Mouse (Mus musculus): ENCODE measurements around the gene Crb3. TPM values are rescaled to one million over a fixed set of nuclear protein-coding genes. Genes with fewer than 3 reads are reported as not detected.
A peak's percentile ranks its signal among the peaks of the same experiment; 100 is the strongest.

Gene Crb3
- 2.9 and 3.1 TPM in 2 replicates for polyA plus RNA-seq (2015; fragmentation: Nextera tagmentation; extraction: Ambion mirVana)

- ATAC-seq (ENCODE audit: low read depth), result no peak; the same call in 1 of the 2 replicates
- Histone ChIP-seq H3K4me1 (replicated peaks) (peaks cover 41% of the 10 kb centered on the region), H3K9ac (peak within 1 kb of the TSS; percentile 73), H3K27ac (peak within 1 kb of the TSS; percentile 58), H3K36me3 (peaks cover 5% of the 10 kb centered on the region; the same call in 1 of the 2 replicates), H3K27me3 (peaks cover 65% of the 10 kb centered on the region), H3K4me3 (replicated peaks) (peak within 1 kb of the TSS; percentile 69), H3K4me2 (peak within 1 kb of the TSS; percentile 84), H3K9me3 (replicated peaks) (no peaks in the 10 kb centered on the region)
- WGBS (ENCODE audit: insufficient replicate concordance), result 6% methylated on average over 19 of the region's 22 CpGs
- no peak for DNase-seq
These were observed at the start of gene Crb3 for GRCm38 (mm10) chr17:57058891-57059485. TSS of gene Crb3 (plus strand) at chr17:57059105.

GRCm38 (mm10) chr17:57010911-57011235 is 48.0 kb upstream of the Crb3 start:
- no peak for DNase-seq
- H3K27ac ChIP-seq, result peak overlapping the region; percentile 92
- peak overlapping the region; percentile 93 for H3K9ac ChIP-seq
- H3K4me1 ChIP-seq (replicated peaks), result peaks cover 59% of the 10 kb centered on the region
- H3K27me3 ChIP-seq, result no peaks in the 10 kb centered on the region
- ATAC-seq (ENCODE audit: low read depth), result peak; percentile 59
- peaks cover 38% of the 10 kb centered on the region for H3K36me3 ChIP-seq
- no peaks in the 10 kb centered on the region for H3K9me3 ChIP-seq (replicated peaks)
- peak overlapping the region; percentile 88 for H3K4me2 ChIP-seq
- WGBS (ENCODE audit: insufficient replicate concordance), result under 1% methylated on average over 19 of the region's 19 CpGs
- H3K4me3 ChIP-seq (replicated peaks), result peak overlapping the region; percentile 78

GRCm38 (mm10) chr17:57011236-57012141 is 47.4 kb upstream of the Crb3 start, which contains the start of the genes Gtf2f1 and Gm17949:
TSS of gene Gtf2f1 (minus strand) at chr17:57011288.
TSS of gene Gm17949 (plus strand) at chr17:57011469.
- Histone ChIP-seq H3K4me2 (peak within 1 kb of the TSS; percentile 88), H3K9me3 (replicated peaks) (no peaks in the 10 kb centered on the region), H3K4me1 (replicated peaks) (peaks cover 65% of the 10 kb centered on the region), H3K9ac (peak within 1 kb of the TSS; percentile 93), H3K27me3 (no peaks in the 10 kb centered on the region), H3K27ac (peak within 1 kb of the TSS; percentile 92), H3K36me3 (peaks cover 32% of the 10 kb centered on the region), H3K4me3 (replicated peaks) (peak within 1 kb of the TSS; percentile 78)
- peak; percentile 81 for DNase-seq
- ATAC-seq (ENCODE audit: low read depth), result peak; percentile 86
- under 1% methylated on average over 51 of the region's 51 CpGs for WGBS (ENCODE audit: insufficient replicate concordance)

GRCm38 (mm10) chr17:57012245-57012795 is 46.6 kb upstream of the Crb3 start:
- H3K27ac ChIP-seq, result peak overlapping the region; percentile 92
- peaks cover 61% of the 10 kb centered on the region for H3K4me1 ChIP-seq (replicated peaks)
- DNase-seq (peak; percentile 48), ATAC-seq (ENCODE audit: low read depth) (0 out of 2 replicates have a peak, but pooled peaks have one; percentile 5)
- H3K9ac ChIP-seq, result peak overlapping the region; percentile 82
- H3K36me3 ChIP-seq, result peaks cover 24% of the 10 kb centered on the region
- peak overlapping the region; percentile 88 for H3K4me2 ChIP-seq
- peak overlapping the region; percentile 78 for H3K4me3 ChIP-seq (replicated peaks)
- H3K27me3 ChIP-seq, result no peaks in the 10 kb centered on the region
- no peaks in the 10 kb centered on the region for H3K9me3 ChIP-seq (replicated peaks)
- WGBS (ENCODE audit: insufficient replicate concordance), result 68% methylated on average over 13 of the region's 13 CpGs

- Histone ChIP-seq H3K36me3 (peaks cover 53% of the 10 kb centered on the region), H3K27me3 (no peaks in the 10 kb centered on the region), H3K4me1 (replicated peaks) (peaks cover 67% of the 10 kb centered on the region), H3K4me2 (peak overlapping the region; percentile 28), H3K4me3 (replicated peaks) (no peak overlapping the region), H3K27ac (peak overlapping the region; percentile 89), H3K9me3 (replicated peaks) (no peaks in the 10 kb centered on the region), H3K9ac (peak overlapping the region; percentile 30)
- ATAC-seq (ENCODE audit: low read depth) (peak; percentile 83), DNase-seq (peak; percentile 61)
- WGBS (ENCODE audit: insufficient replicate concordance), result 25% methylated on average over 2 of the region's 2 CpGs
These were observed 39.2 kb upstream of the Crb3 start for GRCm38 (mm10) chr17:57019693-57020092.

GRCm38 (mm10) chr17:57020960-57021359 is 37.9 kb upstream of the Crb3 start:
- Histone ChIP-seq H3K27ac (peak overlapping the region; percentile 89), H3K4me3 (replicated peaks) (no peak overlapping the region), H3K9me3 (replicated peaks) (no peaks in the 10 kb centered on the region), H3K9ac (0 out of 2 replicates have a peak overlapping the region, but pooled peaks have one; percentile 30), H3K27me3 (no peaks in the 10 kb centered on the region), H3K36me3 (peaks cover 66% of the 10 kb centered on the region), H3K4me2 (no peak overlapping the region), H3K4me1 (replicated peaks) (peaks cover 74% of the 10 kb centered on the region)
- ATAC-seq (ENCODE audit: low read depth), result peak; percentile 48; the same call in 1 of the 2 replicates
- WGBS (ENCODE audit: insufficient replicate concordance), result 41% methylated on average over 5 of the region's 5 CpGs
- DNase-seq, result no peak

- Histone ChIP-seq H3K9ac (0 out of 2 replicates have a peak overlapping the region, but pooled peaks have one; percentile 36), H3K4me3 (replicated peaks) (no peak overlapping the region), H3K4me1 (replicated peaks) (peaks cover 75% of the 10 kb centered on the region), H3K36me3 (peaks cover 68% of the 10 kb centered on the region), H3K27me3 (no peaks in the 10 kb centered on the region), H3K4me2 (peak overlapping the region; percentile 21; the same call in 1 of the 2 replicates), H3K9me3 (replicated peaks) (no peaks in the 10 kb centered on the region), H3K27ac (peak overlapping the region; percentile 41)
- ATAC-seq (ENCODE audit: low read depth) (no peak), DNase-seq (peak; percentile 40)
- WGBS (ENCODE audit: insufficient replicate concordance), result 60% methylated on average over 4 of the region's 4 CpGs
These were observed 31.4 kb upstream of the Crb3 start for GRCm38 (mm10) chr17:57027471-57027870.

GRCm38 (mm10) chr17:57029691-57030090 is 29.2 kb upstream of the Crb3 start:
- ATAC-seq (ENCODE audit: low read depth) (no peak), DNase-seq (peak; percentile 69)
- peak overlapping the region; percentile 97 for H3K4me2 ChIP-seq
- no peaks in the 10 kb centered on the region for H3K9me3 ChIP-seq (replicated peaks)
- H3K4me1 ChIP-seq (replicated peaks), result peaks cover 63% of the 10 kb centered on the region
- peak overlapping the region; percentile 99 for H3K9ac ChIP-seq
- 20% methylated on average over 8 of the region's 8 CpGs for WGBS (ENCODE audit: insufficient replicate concordance)
- H3K27me3 ChIP-seq, result no peaks in the 10 kb centered on the region
- peaks cover 46% of the 10 kb centered on the region for H3K36me3 ChIP-seq
- H3K4me3 ChIP-seq (replicated peaks), result peak overlapping the region; percentile 99
- peak overlapping the region; percentile 95 for H3K27ac ChIP-seq

- no peaks in the 10 kb centered on the region for H3K9me3 ChIP-seq (replicated peaks)
- peak; percentile 26 for DNase-seq
- peak within 1 kb of the TSS; percentile 99 for H3K4me3 ChIP-seq (replicated peaks)
- H3K36me3 ChIP-seq, result peaks cover 32% of the 10 kb centered on the region
- H3K4me1 ChIP-seq (replicated peaks), result peaks cover 54% of the 10 kb centered on the region
- under 1% methylated on average over 78 of the region's 99 CpGs for WGBS (ENCODE audit: insufficient replicate concordance)
- H3K4me2 ChIP-seq, result peak within 1 kb of the TSS; percentile 97
- peak within 1 kb of the TSS; percentile 95 for H3K27ac ChIP-seq
- H3K9ac ChIP-seq, result peak within 1 kb of the TSS; percentile 99
- H3K27me3 ChIP-seq, result peaks cover 4% of the 10 kb centered on the region; the same call in 1 of the 2 replicates
- no peak for ATAC-seq (ENCODE audit: low read depth)
These were observed 27.8 kb upstream of the Crb3 start, which contains the start of gene Khsrp for GRCm38 (mm10) chr17:57030931-57031660. TSS of gene Khsrp (minus strand) at chr17:57031522.

- DNase-seq (peak; percentile 100), ATAC-seq (ENCODE audit: low read depth) (peak; percentile 93)
- H3K9me3 ChIP-seq (replicated peaks), result no peaks in the 10 kb centered on the region
- H3K4me2 ChIP-seq, result peak overlapping the region; percentile 94
- peak overlapping the region; percentile 89 for H3K27ac ChIP-seq
- peak overlapping the region; percentile 99 for H3K4me3 ChIP-seq (replicated peaks)
- under 1% methylated on average over 38 of the region's 38 CpGs for WGBS (ENCODE audit: insufficient replicate concordance)
- peak overlapping the region; percentile 82 for H3K9ac ChIP-seq
- peaks cover 4% of the 10 kb centered on the region; the same call in 1 of the 2 replicates for H3K27me3 ChIP-seq
- H3K4me1 ChIP-seq (replicated peaks), result peaks cover 46% of the 10 kb centered on the region
- H3K36me3 ChIP-seq, result peaks cover 24% of the 10 kb centered on the region
These were observed 27.1 kb upstream of the Crb3 start for GRCm38 (mm10) chr17:57031661-57032420.

All from liver, embryonic 13.5 days (tissue).